Mouse (Mus musculus) telencephalon, adult 2 months (tissue): ENCODE measurements around the gene Orc2.

Source experiments
- DNase-seq: peaks from one replicate; pipeline ENCODE4 v3.0.0-alpha.2; 2011; ENCODE audit warnings: low read depth, low spot score

Gene Orc2

DNA sequence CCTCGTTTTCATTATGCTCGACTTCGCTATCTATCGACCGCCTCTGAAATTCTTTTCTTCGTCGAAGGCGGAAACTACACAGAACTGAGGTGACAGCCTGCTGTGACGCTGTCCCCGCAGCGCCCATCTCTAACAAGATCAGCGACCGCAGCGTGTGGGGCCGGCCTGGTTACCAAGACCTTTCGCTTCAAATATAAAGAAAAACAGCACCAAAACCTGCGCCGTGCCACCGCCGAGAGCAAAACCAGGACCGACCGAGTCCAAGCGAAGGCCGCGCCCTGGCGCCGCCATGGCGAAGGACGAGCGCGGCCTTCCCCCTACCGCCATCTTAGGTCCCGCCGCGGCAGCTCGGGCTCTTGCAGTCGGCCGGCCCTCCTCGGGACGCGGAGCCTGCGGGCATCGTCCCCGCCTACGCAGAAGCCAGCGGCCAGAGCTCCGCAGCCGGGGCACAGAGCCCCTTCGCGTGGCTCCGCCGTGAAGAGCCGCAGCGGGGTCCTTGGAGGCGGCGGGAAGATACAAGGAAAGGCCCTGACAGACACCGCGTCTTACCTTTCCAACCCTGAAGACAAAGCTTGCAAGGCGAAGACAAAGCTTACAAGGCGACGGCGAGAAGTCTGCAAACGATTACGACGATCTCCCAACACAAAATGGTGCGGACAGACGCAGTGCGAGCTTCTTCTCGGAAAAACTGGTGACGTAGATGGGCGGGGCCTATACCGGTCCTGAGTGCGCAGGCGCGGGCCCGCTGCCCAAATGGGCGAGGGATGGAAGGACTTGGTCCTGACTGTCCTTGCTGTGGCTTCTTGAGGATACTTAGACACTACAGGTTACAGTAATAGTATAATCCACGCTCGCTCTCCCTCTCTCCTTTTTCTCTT lies 81.3 kb downstream of the Orc2 start, which contains the start of gene Clk1:
Gene Clk1 (minus strand): TSS at position 696 of the 878 bp plus-strand sequence.
- DNase-seq: peak; percentile 68

DNA sequence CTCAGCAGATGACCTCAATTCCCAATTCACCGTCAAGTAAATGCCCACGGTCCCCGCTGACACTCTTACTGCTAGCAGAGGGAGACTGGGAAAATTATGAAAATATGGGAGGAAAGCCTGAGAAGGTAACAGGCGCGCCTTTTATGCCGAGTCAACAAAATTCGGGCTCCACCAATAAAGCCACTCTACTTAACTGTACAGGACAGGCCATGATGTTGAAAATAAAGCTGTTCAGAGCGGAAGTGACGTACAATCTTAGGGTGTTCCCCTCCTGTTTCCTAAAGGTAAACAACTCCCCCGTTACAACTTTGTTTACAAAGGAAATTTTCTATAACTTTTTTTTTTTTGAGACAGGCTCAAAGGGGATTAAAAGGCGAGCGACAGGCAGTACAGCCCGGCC lies 82.0 kb downstream of the Orc2 start:
- DNase-seq: no peak

- no peak for DNase-seq
Observed at GRCm38 (mm10) chr1:58420961-58421360, 83.9 kb downstream of the Orc2 start.

DNA sequence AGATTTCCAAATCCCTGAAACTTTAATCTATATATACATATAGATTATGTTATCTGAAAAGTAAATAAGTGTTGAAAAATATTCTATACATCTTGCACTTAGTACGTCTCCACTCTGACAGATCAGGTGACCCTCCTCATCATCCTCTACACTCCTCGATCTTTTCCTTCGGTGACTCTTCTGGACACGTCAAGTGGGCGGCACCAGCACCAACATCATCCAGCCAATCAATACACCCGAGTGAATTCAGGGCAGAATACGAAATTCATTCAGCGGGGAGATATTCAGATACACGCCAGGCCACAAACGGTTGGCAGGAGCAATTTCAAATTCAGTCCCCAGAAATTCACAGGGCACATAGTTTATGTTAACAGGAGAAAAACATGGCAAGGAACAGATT lies 84.9 kb downstream of the Orc2 start:
- no peak for DNase-seq

GRCm38 (mm10) chr1:58416048-58416447 lies 88.9 kb downstream of the Orc2 start:
- DNase-seq: no peak

GRCm38 (mm10) chr1:58415442-58415841 lies 89.5 kb downstream of the Orc2 start:
- no peak for DNase-seq
